Mouse (Mus musculus): ENCODE results near the gene Mrps17. TPM values are rescaled to one million over a fixed set of nuclear protein-coding genes. Genes with fewer than 3 reads are reported as not detected.

Gene Mrps17
- polyA plus RNA-seq, 1 experiment from 2014 or later = 184 TPM

DNA sequence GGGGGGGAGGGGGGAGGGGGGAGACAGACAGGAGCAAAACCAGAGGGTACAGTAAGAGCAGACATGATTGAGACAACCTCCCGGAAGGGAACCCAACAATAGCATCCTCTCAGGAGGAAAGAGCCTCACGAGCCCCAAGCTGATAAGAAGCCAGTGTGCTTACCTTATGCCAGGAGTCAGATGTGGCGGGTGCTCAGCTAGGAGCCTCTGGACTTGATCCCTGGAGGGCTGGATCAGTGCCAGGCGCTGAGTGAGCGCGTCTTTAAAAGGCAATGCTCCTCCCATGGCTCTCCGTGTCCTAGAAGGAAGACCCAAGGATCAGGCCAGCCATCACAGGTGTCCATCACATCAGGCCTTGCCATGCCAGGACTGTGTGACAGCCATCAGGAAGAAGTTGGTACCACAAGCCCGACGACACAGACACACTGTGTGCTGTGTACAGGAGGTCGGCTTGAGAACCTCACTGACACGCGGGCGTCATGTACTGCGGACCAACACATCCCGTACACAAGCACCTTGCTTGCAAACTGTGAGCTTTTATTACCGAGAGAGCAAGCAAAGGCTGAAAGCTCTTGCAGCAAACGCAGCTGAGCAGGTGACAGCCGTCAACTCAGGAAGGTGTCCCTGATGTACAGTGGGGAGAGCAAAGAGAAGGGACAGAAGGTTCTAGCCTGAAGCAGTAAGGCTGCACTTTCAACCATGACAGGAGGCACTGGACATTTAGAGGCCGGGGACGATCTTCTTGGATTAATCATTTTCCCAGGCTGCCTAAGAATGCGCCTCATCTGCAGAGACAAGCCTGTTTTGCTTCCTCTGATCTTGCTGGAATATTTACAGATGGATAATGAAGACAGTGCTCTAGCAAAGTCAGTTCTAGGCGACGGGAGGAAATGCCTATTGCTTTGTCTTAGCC, 55.4 kb downstream of the Mrps17 start:
- whole genome bisulfite sequencing = 92% methylated on average over 23 of the region's 23 CpGs
- Histone ChIP-seq H3K4me2 (replicated peaks) (no peak overlapping the region), H3K27me3 (ENCODE audit: control insufficient read depth, insufficient read depth, low read length) (no peaks in the 10 kb centered on the region), H3K4me3 (replicated peaks; ENCODE audit: low read length) (no peak overlapping the region), H3K9ac (no peak overlapping the region), H3K36me3 (replicated peaks; ENCODE audit: control insufficient read depth, insufficient read depth) (peaks cover 23% of the 10 kb centered on the region), H3K27ac (no peak overlapping the region), H3K9me3 (ENCODE audit: control insufficient read depth, low read length) (no peaks in the 10 kb centered on the region), H3K4me1 (replicated peaks; ENCODE audit: control insufficient read depth, insufficient read depth, low read length) (no peaks in the 10 kb centered on the region)
- ATAC-seq (ENCODE audit: low FRiP score) = no peak
- DNase-seq (ENCODE audit: low spot score) = no peak

Other genes starting within 250 kb of the Mrps17 start
- gene Sfswap, start 214.3 kb upstream of the Mrps17 start, polyA plus RNA-seq (2014; fragmentation: Nextera tagmentation; extraction: Ambion mirVana) = 52.4 and 58.3 TPM in 2 replicates
- 7.3 and 11.8 TPM in 2 replicates for gene Mmp17, start 131.3 kb upstream of the Mrps17 start, polyA plus RNA-seq (2014; fragmentation: Nextera tagmentation; extraction: Ambion mirVana)
- 6.6 and 6.8 TPM in 2 replicates for gene Zfp11, start 45.4 kb upstream of the Mrps17 start, polyA plus RNA-seq (2014; fragmentation: Nextera tagmentation; extraction: Ambion mirVana)
- not detected in 2 replicates for gene Sept14, start 7.0 kb upstream of the Mrps17 start, polyA plus RNA-seq (2014; fragmentation: Nextera tagmentation; extraction: Ambion mirVana)
- 83.9 and 89.1 TPM in 2 replicates for gene Nipsnap2, start 9.6 kb downstream of the Mrps17 start, polyA plus RNA-seq (2014; fragmentation: Nextera tagmentation; extraction: Ambion mirVana)
- gene Psph, start 72.0 kb downstream of the Mrps17 start, polyA plus RNA-seq (2014; fragmentation: Nextera tagmentation; extraction: Ambion mirVana) = 31.3 and 33.6 TPM in 2 replicates
- 28.5 and 29.1 TPM in 2 replicates for gene Sumf2, start 131.5 kb downstream of the Mrps17 start, polyA plus RNA-seq (2014; fragmentation: Nextera tagmentation; extraction: Ambion mirVana)
- gene Chchd2, start 172.0 kb downstream of the Mrps17 start, polyA plus RNA-seq (2014; fragmentation: Nextera tagmentation; extraction: Ambion mirVana) = 704 and 793 TPM in 2 replicates
- 16.4 and 17.0 TPM in 2 replicates for gene Zbed5, start 180.2 kb downstream of the Mrps17 start, polyA plus RNA-seq (2014; fragmentation: Nextera tagmentation; extraction: Ambion mirVana)
- 0.13 and 0.72 TPM in 2 replicates for gene Phkg1, start 183.1 kb downstream of the Mrps17 start, polyA plus RNA-seq (2014; fragmentation: Nextera tagmentation; extraction: Ambion mirVana)
- gene Nupr1l, start 193.0 kb downstream of the Mrps17 start, polyA plus RNA-seq (2014; fragmentation: Nextera tagmentation; extraction: Ambion mirVana) = 3.4 and 3.8 TPM in 2 replicates
- gene Vkorc1l1, start 226.5 kb downstream of the Mrps17 start, polyA plus RNA-seq (2014; fragmentation: Nextera tagmentation; extraction: Ambion mirVana) = 32.4 and 37.6 TPM in 2 replicates

All from hindbrain, embryonic 14.5 days (tissue).